Mouse (Mus musculus): ENCODE results near the gene Tbc1d24. TPM values are rescaled to one million over a fixed set of nuclear protein-coding genes. Genes with fewer than 3 reads are reported as not detected.
"Not testable (repeated sequence)": the region's sequence is repeated elsewhere in the genome, so short reads cannot be mapped to it uniquely, and the experiment has no call there.

Tbc1d24 gene
- polyA plus RNA-seq, 1 experiment from 2014 or later: 1.8 TPM

DNA sequence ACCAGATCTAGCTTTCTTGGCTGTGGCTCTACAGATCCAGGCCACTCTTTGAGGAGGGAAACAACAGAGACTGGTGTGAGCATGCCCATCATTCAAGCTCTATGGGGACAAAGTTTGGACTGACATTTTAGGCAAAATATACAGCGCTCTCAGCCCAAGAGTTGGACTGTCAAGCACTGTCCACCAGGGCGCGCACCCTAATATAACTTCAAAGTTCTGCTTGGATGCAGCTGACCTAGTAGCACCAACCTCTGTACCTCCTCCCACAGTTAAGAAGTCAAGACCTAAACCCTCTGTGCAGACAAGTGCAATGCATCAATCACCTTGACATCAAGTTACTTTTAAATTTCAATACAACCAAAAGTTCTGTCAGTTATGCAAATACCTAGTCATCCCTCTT, 73.8 kb downstream of the Tbc1d24 start:
- no peak overlapping the region for H3K27ac ChIP-seq (ENCODE audit: low read length)
- H3K36me3 ChIP-seq (ENCODE audit: insufficient read depth, low read length): no peaks in the 10 kb centered on the region
- 0 out of 2 replicates have a peak, but pooled peaks cover 6% of the 10 kb centered on the region for H3K4me1 ChIP-seq (ENCODE audit: insufficient read depth, low read depth, low read length)
- H3K27me3 ChIP-seq (replicated peaks; ENCODE audit: insufficient read depth, low read length): no peaks in the 10 kb centered on the region
- no peak overlapping the region for H3K9ac ChIP-seq (replicated peaks; ENCODE audit: low read depth)
- ATAC-seq: no peak
- H3K4me2 ChIP-seq (replicated peaks; ENCODE audit: low read depth, low read length): no peak overlapping the region
- WGBS: 91% methylated on average over 3 of the region's 3 CpGs
- H3K4me3 ChIP-seq (ENCODE audit: low read depth, low read length): no peak overlapping the region
- no peak for DNase-seq (ENCODE audit: low spot score)
- no peaks in the 10 kb centered on the region for H3K9me3 ChIP-seq (ENCODE audit: low read length)
- TF ChIP-seq EP300 (IDR thresholded peaks at IDR 0.05): no peak
- TF ChIP-seq CTCF (IDR thresholded peaks at IDR 0.05): peak; percentile 36

DNA sequence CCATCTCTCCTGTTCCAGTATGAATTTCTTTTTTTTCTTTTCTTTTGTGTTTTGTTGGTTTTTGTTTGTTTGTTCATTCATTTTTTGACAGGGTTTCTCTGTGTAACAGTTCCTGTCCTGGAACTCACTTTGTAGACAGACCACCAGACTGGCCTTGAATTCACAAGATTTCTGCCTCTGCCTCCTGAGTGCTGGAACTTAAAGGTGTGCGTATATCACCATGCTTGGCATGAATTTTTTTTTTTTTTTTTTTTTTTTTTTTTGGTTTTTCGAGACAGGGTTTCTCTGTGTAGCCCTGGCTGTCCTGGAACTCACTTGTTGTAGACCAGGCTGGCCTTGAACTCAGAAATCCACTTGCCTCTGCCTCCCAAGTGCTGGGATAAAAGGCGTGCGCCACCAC, 76.1 kb downstream of the Tbc1d24 start:
- not testable (repeated sequence) for H3K27ac ChIP-seq (ENCODE audit: low read length); DNase-seq (ENCODE audit: low spot score); H3K36me3 ChIP-seq (ENCODE audit: insufficient read depth, low read length); H3K4me3 ChIP-seq (ENCODE audit: low read depth, low read length); H3K4me1 ChIP-seq (ENCODE audit: insufficient read depth, low read depth, low read length); H3K9ac ChIP-seq (replicated peaks; ENCODE audit: low read depth); H3K27me3 ChIP-seq (replicated peaks; ENCODE audit: insufficient read depth, low read length); H3K9me3 ChIP-seq (ENCODE audit: low read length); H3K4me2 ChIP-seq (replicated peaks; ENCODE audit: low read depth, low read length); ATAC-seq
- WGBS: 82% methylated on average over 4 of the region's 4 CpGs

DNA sequence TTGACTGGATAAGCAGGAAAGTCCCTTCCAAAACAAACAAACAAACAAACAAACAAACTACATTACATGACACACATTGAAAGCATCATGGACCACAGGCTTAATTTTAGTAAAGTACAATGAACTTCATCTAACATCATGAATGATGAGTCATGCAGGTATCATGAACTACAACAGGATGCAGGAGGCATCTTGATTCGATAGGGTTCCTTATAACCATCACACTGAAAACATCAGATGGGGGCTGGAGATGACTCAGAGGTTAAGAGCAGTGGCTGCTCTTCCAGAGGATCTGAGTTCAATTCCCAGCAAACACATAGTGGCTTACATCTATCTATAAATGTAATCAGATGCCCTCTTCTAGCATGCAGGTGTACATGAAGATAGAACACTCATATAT, 77.8 kb downstream of the Tbc1d24 start:
- no peak overlapping the region for H3K27ac ChIP-seq (ENCODE audit: low read length)
- H3K27me3 ChIP-seq (replicated peaks; ENCODE audit: insufficient read depth, low read length): no peaks in the 10 kb centered on the region
- ATAC-seq (no peak), DNase-seq (ENCODE audit: low spot score) (no peak)
- no peak overlapping the region for H3K9ac ChIP-seq (replicated peaks; ENCODE audit: low read depth)
- no peak for TF ChIP-seq CTCF (IDR thresholded peaks at IDR 0.05)
- TF ChIP-seq EP300 (IDR thresholded peaks at IDR 0.05): no peak
- H3K4me2 ChIP-seq (replicated peaks; ENCODE audit: low read depth, low read length): no peak overlapping the region
- H3K4me3 ChIP-seq (ENCODE audit: low read depth, low read length): no peak overlapping the region
- no peaks in the 10 kb centered on the region for H3K9me3 ChIP-seq (ENCODE audit: low read length)
- 0 out of 2 replicates have a peak, but pooled peaks cover 3% of the 10 kb centered on the region for H3K4me1 ChIP-seq (ENCODE audit: insufficient read depth, low read depth, low read length)
- H3K36me3 ChIP-seq (ENCODE audit: insufficient read depth, low read length): no peaks in the 10 kb centered on the region
- 82% methylated on average over 1 of the region's 1 CpGs for WGBS

DNA sequence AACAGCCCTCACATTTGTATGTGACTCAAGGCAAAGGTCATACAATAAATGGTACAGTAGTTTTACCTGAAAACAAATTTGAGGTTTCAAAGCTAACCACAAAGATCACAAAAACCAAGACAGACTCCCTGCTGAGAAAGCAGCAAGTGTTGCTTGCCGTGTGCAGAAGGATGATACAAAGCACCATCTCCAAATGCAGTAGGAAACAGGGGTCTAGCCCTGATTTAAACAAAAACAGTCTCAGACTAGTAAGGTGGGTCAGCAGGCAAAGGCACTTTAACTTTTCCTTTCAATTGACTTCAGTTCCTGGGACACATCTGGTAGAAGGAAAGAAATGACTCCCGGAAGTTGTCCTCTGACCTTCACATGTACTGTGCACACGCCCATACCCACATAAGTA, 78.6 kb downstream of the Tbc1d24 start:
- DNase-seq (ENCODE audit: low spot score) (no peak), ATAC-seq (no peak)
- Histone ChIP-seq H3K36me3 (ENCODE audit: insufficient read depth, low read length) (no peaks in the 10 kb centered on the region), H3K4me2 (replicated peaks; ENCODE audit: low read depth, low read length) (no peak overlapping the region), H3K27ac (ENCODE audit: low read length) (no peak overlapping the region), H3K9me3 (ENCODE audit: low read length) (no peaks in the 10 kb centered on the region), H3K27me3 (replicated peaks; ENCODE audit: insufficient read depth, low read length) (no peaks in the 10 kb centered on the region), H3K4me3 (ENCODE audit: low read depth, low read length) (no peak overlapping the region), H3K9ac (replicated peaks; ENCODE audit: low read depth) (no peak overlapping the region), H3K4me1 (ENCODE audit: insufficient read depth, low read depth, low read length) (0 out of 2 replicates have a peak, but pooled peaks cover 3% of the 10 kb centered on the region)
- TF ChIP-seq EP300 (IDR thresholded peaks at IDR 0.05) (no peak), CTCF (IDR thresholded peaks at IDR 0.05) (no peak)
- 81% methylated on average over 3 of the region's 3 CpGs for WGBS

Small RNA genes within 50 kb of the gene (microRNA-seq; reads per million reads assigned to microRNA genes)
- gene Mir5134 (1.5 reads per million), gene Mir6965 (not detected)

Other genes with a start within 250 kb of the Tbc1d24 start
- 0.18 and 0.47 TPM in 2 replicates for gene Prss30, start 225.0 kb downstream of the Tbc1d24 start, polyA plus RNA-seq (2015; fragmentation: Nextera tagmentation; extraction: Ambion mirVana)
- gene Prss22, start 207.5 kb downstream of the Tbc1d24 start, polyA plus RNA-seq (2015; fragmentation: Nextera tagmentation; extraction: Ambion mirVana): 0.57 and 0.77 TPM in 2 replicates
- gene Prss27, start 167.4 kb downstream of the Tbc1d24 start, polyA plus RNA-seq (2015; fragmentation: Nextera tagmentation; extraction: Ambion mirVana): 0.18 TPM in 2 replicates
- gene Kctd5, start 132.1 kb downstream of the Tbc1d24 start, polyA plus RNA-seq (2015; fragmentation: Nextera tagmentation; extraction: Ambion mirVana): 34.3 and 36.9 TPM in 2 replicates
- gene Pdpk1, start 54.6 kb downstream of the Tbc1d24 start, polyA plus RNA-seq (2015; fragmentation: Nextera tagmentation; extraction: Ambion mirVana): 26.4 and 32.3 TPM in 2 replicates
- 44.1 and 44.2 TPM in 2 replicates for gene Amdhd2, start 41.8 kb downstream of the Tbc1d24 start, polyA plus RNA-seq (2015; fragmentation: Nextera tagmentation; extraction: Ambion mirVana)
- gene Atp6v0c, start 35.9 kb downstream of the Tbc1d24 start, polyA plus RNA-seq (2015; fragmentation: Nextera tagmentation; extraction: Ambion mirVana): 566 and 620 TPM in 2 replicates
- gene Ntn3, start 4.0 kb upstream of the Tbc1d24 start, polyA plus RNA-seq (2015; fragmentation: Nextera tagmentation; extraction: Ambion mirVana): 2.3 and 2.5 TPM in 2 replicates
- 5.3 and 6.3 TPM in 2 replicates for gene Tedc2, start 15.3 kb upstream of the Tbc1d24 start, polyA plus RNA-seq (2015; fragmentation: Nextera tagmentation; extraction: Ambion mirVana)
- 2.8 and 4.5 TPM in 2 replicates for gene Ccnf, start 45.9 kb upstream of the Tbc1d24 start, polyA plus RNA-seq (2015; fragmentation: Nextera tagmentation; extraction: Ambion mirVana)
- 1.5 and 1.7 TPM in 2 replicates for gene Abca17, start 145.5 kb upstream of the Tbc1d24 start, polyA plus RNA-seq (2015; fragmentation: Nextera tagmentation; extraction: Ambion mirVana)
- 66.4 and 71.5 TPM in 2 replicates for gene Abca3, start 146.4 kb upstream of the Tbc1d24 start, polyA plus RNA-seq (2015; fragmentation: Nextera tagmentation; extraction: Ambion mirVana)
- 99.6 and 109 TPM in 2 replicates for gene Rnps1, start 209.0 kb upstream of the Tbc1d24 start, polyA plus RNA-seq (2015; fragmentation: Nextera tagmentation; extraction: Ambion mirVana)
- gene Eci1, start 221.1 kb upstream of the Tbc1d24 start, polyA plus RNA-seq (2015; fragmentation: Nextera tagmentation; extraction: Ambion mirVana): 81.7 and 92.6 TPM in 2 replicates
- 1.1 and 1.4 TPM in 2 replicates for gene Dnase1l2, start 237.5 kb upstream of the Tbc1d24 start, polyA plus RNA-seq (2015; fragmentation: Nextera tagmentation; extraction: Ambion mirVana)

All from lung, postnatal 0 days (tissue).